Mouse (Mus musculus): ENCODE results near the gene Apobec3.

DNA sequence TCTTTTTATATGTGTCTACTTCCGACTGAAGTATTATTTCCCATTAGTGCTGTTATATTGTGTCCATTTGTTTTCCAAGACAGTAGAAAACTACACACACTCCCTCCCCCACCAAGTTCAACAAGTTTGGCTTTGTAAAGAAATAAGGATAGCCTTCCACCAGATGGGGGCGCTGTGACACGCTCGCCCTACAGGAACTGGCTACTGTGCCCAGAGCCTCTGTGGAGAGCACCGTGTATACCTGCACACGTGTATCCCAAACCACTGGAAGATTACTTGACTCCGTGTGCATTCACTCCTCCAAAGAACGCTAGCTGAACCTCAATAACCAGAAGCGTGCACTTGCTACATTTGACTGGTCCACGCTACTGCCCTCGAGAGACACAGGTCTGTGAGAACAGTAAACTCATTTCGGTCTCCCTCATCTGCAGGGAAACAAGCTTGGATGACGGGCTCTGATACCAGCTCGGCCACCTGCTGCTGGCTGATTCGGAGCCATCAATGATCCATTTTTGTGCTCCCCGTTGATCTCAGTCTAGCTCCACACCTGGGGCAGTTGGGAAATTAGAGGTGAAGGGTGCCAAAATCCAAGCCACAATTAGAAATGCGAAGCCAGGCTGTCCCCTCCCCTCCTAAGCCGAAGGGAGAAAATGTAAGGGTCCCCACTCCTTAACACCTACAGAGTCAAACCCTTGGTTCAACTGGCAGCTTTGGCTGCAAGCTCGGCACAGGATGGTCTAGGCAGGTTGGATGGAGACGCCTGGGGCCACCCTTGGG lies at the start of gene Apobec3:
- TF ChIP-seq CTCF (IDR thresholded peaks at IDR 0.05; ENCODE audit: low read depth, low read length): peak; percentile 95
- TF ChIP-seq EP300 (IDR thresholded peaks at IDR 0.05; ENCODE audit: insufficient read depth, low read depth, low read length): peak; percentile 62; the same call in 1 of the 2 replicates
- peak; percentile 62 for TF ChIP-seq POLR2A (IDR thresholded peaks at IDR 0.05; ENCODE audit: insufficient read depth, low read length)

All from ES-Bruce4 (cell line).